Mouse (Mus musculus) CD4-positive helper T cell, adult 2 months (primary cell): Measurements from ENCODE around the gene Ppp1r14b.

Experiments
- DNase-seq: peaks from one replicate; pipeline ENCODE4 v3.0.0-alpha.2; 2012; ENCODE audit warnings: low read depth, missing footprints, low spot score

Ppp1r14b gene

DNA sequence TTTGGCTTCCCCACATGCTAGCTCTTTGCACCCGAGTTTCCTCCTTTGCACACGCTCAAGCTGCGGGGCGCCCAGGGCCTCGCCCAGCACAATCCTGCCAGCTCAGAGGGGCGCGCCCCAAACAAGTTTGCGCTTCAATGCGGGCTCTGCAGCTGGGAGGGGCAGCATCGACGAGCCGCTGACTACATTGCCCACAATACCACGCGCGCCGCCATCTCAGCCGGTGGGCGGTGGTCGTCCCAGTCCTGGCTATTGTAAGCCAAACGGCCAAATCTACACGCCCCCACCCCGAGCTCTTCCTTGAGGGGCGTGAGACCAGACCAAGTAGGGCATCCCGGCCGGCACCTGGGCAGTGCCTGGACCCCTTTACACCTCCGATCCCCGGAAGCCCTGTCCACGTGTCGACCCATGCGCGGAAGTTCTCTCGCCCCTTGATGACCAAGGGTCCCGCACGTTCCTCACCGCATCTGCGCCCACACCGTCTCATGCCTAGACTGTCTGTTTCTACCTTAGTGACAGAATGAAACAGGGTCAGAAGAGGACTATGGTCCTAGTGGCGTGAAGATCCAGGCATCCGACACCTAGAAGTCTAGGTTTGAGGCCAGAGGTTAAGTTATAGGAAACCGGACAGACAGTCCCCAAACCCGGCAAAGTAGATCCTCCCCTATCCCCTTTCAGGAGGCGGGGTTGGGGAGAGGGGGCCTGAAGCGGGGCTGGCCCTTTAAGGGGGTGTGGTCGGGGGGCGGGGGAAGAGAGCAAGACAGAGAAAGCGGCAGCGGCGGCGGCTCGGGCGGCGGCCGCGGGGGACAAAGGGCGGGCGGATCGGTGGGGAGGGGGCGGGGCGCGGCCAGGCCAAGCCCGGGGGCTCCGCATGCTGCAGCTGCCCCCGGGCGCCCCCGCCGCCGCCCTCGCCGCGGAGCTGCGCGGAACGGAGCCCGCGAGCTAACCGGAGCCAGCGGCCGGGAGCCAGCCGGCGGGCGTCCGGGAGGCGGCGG lies at the start of gene Ppp1r14b:
TSS of gene Ppp1r14b (plus strand) at position 758 of the 995 bp plus-strand sequence.
- DNase-seq: peak; percentile 83

DNA sequence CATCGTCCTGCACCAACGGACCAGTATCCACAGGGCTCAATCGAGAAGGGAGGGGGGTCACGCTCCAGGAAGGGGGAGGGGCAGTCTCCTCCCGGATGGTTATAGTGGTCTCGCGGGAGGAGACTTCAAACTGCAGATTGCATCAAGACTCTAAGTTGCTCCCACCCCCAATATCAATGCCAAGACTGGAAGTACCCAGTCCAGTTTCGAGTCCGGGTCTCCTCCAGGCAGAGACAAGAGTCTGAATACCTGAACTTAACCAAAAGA lies 49.5 kb upstream of the Ppp1r14b start, which contains the start of gene Catsperz:
TSS of gene Catsperz (minus strand) at position 74 of the 267 bp plus-strand sequence.
- no peak for DNase-seq

DNA sequence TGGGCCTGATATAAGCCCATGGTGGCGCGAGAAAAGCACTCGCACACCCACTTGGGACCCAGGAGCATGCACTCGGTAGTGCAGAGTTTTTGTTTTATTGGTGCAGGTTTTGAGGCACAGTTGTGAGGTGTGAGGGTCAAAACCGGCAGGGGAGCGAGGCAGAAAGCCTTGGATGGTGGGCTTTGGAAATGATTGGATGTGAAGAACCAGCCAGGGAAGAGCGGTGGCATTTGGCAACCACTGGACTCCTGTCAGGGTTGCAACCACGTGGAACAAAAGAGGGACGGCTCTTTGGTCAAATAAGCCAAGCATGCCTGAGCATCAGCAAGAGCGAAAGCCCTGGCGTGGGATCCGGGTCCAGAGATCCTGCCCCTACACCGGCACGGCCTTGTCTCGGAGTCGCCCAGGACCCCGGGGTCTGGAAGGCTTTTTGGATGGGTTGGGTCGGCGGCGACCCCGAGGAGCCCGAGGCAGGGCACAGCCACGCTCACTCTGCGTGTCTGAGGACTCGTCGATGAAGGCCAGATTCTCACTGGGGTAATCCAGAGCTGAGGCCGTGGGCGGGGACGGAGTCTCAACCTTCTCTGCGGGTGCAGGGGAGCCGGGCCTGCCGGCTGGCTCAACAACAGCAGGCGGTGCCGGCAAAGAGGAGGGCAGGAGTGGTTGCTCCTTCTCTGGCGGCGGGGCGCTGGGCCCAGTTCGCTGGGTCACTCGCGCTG lies 49.0 kb upstream of the Ppp1r14b start:
- no peak for DNase-seq

DNA sequence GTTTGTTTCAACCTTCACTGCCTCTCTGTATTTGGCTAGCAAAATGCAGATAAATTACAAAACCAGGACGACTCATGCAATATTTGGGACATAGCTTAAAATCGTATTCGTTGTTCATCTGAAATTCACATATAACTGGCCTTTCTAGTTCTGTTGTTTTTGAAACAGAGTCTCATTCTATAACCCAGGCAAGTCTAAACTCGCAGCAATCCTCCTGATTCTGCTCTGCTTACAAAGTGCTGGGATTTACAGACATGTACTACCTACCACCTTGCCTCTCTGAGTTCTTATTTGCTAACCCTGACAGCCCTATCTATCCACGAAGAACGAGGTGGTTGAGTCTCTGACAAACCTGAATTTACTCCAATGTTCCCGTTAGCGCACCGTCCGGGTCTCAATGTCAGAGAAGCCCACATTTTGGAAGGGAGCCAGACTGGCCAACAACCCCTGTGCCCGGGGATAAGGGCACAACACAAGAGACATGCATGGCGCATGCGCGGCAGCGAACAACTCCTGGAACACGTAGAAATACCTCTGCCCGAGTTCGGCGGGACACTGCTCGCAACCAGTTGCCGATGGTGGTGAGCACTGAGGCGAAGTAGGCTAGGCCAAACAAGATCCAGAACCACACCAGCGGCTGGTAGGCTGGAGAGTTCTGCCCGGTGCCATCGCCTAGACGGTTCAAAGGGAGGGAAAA lies 48.1 kb upstream of the Ppp1r14b start:
- peak; percentile 43 for DNase-seq

DNA sequence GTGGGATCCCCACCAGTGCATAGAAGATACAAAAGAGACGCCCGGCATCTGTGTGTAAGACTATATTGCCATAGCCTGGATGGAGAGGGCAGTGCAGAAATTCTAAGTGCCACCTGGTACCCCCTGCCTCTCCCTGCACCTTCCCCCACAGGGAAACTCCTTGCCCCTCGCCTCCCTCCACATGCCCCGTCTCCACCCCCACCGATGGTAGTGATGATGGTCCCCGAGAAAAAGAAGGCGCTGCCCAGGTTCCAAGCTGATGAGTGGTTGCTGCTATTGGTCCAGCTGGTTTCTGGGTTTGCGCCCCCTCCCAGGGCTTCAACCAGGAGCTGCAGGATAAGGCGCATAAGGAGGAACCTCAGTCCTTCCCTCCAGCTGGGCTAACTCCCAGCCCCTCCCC lies 46.7 kb upstream of the Ppp1r14b start:
- no peak for DNase-seq

DNA sequence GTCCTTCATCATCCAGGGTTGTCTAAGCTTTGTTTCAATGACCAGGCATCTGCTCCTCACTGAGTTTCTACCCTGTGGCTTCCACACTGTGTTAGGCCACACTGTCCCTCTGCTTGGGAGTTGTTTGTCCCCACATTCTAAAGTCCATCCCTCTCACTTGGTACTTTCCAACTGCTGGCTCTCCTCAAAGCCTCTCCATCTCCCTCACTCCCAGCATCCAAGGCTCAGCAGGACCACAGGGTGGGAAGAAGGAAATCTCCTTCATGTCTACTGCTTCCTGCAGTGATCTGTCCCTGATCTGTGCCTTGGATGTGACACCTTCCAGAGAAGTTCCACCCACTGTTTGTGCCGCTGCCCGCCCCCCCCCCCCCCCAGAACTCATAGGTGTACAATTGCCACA lies 43.8 kb upstream of the Ppp1r14b start:
- no peak for DNase-seq

DNA sequence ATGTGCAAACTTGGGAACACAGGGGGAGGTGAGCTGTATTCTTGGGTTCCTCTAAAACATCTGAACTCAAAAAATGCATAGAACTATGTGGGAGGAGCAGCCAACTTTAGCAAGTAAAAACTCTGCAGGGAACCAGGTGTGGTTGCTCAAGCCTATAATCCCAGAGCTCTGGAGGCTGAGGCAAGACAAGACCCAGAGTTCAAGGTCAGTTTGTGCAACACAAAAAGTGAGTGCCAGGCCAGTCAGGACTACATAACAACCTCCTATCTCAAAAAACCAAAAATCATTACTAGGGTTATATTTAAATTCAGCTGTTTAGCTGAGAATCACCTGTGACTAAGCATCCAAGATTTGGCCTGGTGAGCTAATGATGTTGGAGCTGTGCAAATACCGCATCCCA lies 42.8 kb upstream of the Ppp1r14b start:
- no peak for DNase-seq

DNA sequence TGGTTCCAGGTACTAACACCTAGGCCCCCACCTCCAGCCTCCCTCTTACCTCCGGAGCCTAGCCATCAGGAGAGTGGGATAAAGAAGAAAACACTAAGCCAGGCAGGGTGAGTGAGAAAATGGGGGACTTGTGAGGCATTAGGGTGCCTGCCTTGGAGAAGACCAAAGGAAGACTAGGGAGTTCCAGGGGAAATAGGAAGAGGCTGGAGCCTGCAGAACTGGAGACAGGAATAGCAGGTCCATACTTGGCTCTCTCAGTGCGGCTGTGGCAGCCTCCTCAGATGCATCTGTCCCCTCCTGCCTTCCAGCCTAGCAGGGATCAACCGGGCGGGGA lies 41.7 kb upstream of the Ppp1r14b start:
- no peak for DNase-seq

DNA sequence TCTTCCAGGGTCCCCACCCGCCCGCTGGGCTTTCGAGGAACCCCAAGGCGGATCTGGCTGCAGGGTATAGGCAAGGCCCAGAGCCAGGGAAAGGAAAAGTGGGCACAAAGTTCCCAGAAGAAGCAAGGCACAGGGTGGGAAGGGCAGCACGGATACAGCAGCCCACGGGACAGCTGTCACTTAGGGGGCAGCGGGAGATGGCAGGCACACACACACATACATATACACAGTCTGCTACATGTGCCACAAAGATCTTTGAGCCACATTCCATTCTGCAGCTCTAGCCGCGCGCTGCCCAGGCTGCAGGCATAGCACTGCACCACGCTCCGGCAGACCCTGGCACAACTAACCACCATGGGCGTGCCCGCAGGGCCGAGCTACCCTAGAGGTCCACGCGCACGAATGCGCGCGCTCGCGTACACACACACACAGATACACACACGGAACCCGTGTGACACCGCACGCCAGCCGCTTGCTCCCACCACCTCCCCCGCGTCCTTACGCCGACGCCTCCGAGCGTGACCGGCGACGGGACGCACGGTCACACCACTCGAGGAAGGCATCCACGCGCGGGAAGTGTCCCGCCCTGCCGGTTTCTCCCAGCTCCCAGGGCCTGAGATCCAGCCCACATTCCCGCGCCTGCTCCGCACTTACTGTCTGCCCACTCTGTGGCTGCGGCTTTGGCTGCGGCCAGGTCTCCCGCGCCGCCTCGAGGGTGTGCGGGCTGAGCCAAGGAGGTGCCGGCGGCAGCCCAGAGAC lies 41.2 kb upstream of the Ppp1r14b start:
- DNase-seq: peak; percentile 31

DNA sequence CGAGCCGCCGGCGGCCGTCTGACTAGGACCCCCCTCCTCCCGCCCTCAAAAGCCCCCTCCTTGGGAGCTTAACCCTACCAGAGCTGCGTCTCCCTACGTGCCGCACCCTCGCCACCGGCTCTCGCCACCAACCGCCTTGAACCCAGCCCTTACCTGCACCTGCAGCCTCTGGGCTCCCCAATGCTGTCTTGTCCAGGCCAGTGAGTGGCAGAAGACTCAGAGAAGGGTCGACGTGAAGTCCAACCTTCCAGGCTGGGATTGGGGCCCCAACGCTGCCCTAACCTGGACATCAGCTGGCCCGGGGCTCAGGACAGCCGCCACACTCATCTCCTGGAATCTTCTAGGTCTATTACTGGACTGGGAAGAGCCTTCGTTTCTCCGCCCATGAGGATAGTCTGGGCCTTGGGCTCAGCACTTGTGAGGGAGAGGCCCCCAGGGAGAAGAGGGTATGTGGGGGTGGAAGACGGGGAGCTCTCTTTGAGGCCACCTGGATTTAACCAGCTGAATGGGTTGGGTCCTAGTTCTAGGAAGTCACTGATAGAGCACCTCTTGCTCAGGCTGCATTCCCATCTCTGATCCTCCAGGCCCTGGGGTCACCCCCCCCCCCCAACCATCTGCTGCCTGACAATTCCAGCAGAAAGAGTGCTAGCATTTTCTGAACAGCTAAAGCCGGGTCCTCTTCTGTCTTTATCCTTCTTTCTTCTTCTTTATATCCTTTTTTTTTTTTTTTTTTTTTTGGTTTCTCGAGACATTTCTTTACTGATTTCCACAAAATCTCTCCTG lies 40.4 kb upstream of the Ppp1r14b start, which contains the start of gene Kcnk4:
TSS of gene Kcnk4 (minus strand) at position 321 of the 783 bp plus-strand sequence.
- no peak for DNase-seq

DNA sequence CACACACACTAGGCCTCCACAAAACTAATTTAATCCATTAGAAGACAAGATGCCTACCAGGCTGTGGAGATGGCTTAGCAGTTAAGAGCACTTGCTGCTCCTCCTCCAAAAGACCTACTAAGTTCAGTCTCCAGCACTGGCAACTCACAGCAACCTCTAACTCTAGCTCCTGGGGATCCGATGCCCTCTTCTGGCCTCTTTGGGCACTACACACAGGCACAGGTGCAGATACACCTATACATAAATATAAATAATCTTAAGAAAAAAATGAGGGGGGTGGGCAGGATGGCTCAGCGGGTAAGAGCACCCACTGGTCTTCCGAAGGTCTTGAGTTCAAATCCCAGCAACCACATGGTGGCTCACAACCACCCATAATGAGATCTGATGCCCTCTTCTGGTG lies 38.5 kb upstream of the Ppp1r14b start:
- DNase-seq: peak; percentile 43

DNA sequence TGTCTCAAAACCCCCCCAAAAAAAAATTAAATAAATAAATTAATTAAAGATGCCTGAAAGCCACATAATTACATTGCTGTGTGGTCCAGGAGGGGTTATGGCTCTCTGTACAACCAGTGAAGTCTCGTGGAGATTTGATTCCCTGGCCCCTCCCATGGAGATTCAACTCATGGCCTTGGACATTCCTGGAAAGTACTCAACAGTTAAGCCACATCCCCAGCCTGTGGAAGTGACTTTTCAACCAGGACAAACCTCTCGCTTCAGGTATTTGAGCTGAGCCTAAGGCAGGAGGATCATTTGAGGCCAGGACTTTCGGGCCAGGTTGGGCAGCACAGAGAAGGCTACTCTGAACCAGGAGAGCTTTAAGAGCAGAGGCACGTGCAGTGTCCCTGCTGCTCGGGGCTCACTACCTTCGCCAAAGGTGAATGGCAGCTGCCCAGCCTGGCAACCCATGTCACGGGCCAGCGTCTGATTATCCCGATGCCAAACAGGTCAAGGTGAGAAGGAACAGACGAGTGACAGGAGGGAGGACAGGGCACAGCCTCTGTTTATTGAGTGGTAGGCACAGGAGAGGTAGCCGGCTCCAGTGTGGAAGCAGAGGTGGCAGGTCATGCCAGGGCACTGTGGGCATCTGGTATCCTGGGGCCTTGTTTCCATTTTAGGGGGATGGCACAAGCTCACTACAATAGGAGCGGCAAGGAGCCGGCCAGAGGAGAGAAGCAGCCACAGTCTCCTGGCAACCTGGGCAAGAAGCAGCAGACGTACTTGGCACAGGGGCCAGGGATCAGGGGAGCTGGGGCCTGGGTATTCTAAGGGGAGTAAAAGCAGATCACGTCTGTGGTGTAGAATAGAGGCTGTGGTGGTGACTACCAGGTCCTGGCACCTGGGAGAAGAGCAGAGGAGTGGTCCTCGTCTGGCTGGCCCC lies 37.0 kb upstream of the Ppp1r14b start:
- no peak for DNase-seq

DNA sequence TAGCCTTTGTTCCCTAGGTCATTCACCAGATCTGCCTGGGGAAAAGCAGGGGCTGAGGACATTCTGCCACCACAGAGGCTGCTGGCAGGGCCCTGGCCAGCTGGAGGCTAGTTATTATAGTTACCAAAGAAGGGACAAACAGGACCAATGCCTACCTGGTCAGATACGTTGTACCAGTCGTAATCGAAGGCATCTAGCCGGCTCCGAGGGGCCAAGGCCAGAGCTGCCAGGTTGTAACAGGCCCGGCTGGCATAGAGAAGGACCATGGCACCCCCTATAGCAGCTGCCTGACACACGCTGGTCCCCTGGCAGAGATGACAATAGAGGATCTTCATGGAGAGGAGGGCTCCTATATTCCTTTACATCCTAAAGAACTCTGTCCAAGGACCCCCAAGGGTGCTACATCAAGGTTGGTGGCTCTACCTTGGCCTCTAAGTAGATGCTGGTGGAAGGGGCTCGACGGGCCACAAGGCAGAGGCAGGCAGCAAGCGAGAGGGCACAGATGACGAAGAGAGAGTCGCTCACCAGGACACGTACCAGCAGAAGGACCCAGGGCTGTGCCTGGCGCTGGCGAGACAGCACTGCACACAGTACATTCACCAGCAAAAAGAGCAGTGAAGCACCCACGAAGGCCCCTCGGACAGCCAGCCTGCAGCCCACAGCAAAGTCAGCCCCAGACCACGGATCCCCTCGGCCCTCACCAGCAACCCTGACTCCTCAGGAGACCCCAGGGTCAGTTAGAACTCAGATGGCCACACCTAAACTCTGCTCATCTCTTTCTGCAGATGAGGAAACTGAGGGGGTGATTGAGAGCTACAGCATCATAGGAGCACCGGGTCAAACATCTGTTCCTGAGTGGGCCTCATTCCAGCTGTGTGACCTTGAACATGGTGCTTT lies 35.4 kb upstream of the Ppp1r14b start:
- no peak for DNase-seq

DNA sequence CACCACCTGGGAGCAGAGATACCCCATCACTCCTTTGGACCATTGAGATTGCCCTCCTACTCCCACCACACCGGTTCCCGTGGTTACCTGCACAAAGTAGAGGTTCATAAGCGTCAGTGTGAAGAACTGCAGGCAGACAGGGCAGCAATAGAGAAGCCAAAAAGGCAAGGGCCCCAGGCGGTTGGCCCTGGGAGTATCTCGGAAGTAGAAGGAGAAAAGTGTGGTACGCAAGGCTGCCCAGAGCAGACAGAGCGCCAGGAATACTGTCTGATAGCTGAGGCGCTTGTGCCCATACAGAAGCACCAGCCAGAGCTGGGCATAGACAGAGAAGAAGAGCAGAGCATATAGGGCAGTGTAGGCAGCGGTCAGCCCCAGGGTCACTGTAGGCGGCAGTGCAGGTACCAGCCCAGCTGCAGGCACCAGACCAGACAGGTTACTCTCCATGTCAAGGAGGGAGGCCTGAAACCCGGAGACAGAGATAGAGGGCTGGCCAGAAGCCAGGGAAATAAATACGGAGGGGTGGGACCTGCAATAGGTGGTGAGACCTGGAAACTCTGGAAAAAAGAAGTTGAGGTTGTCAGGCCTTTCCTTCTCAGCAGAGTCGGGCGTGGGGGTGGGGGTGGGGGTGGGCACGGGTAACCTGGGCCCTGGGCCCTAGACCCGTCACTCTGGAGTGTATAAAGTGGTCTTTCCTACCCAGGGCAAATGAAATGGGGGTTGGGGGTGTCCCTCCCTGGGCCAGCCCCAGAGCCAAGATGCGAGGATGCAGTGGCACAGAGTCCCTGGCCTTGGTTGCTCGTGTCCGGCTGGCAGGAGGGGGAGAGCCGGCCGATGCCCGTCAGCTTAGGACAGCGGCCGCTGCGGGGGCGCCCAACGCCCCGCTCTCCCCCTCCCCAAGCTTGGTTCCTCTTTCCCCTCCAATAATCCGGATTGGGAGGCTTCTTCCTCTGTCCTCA lies 34.1 kb upstream of the Ppp1r14b start:
- no peak for DNase-seq

DNA sequence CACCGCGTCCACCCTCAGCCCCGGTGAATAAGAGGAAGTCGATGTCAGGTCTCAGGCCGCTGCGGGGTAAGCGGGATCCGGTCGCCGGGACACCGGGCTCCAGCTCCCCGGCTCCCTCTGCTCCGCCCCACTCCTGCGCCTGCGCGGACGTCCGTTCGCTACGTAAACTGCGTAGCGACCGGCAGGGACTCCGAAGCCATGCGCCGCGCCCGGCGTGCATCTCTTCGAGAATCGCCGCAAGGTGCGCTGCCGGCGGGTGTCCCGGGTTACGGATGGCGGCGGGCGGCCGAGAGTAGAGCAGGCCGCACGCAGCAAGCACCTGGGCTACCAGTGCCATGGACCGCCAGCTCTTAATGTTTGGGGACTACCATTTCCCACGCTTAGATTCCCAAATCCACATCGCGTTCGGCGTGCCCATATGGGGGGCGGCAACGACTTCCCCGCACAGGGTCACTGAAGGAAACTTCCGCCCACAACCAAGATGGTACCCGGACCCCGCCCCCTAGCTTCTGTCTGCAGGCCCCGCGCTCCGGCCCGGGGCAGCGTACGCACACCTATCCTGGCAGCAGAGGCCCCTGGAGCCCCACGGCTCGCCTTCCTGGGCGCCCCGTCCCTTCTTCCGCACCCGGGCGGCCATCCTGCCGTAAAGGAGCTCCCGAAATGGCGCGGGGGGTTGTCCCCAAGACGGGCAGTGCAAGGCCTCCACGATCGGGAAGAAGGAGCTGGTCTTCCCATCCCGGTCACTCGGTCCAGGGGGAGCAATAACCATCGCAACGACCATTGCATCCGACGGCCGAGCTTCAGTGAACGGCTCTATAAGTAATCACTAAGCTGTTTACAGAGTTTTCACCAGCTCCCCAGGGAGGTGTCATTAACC lies 33.2 kb upstream of the Ppp1r14b start, which contains the start of gene Bad:
TSS of gene Bad (plus strand) at position 490 of the 877 bp plus-strand sequence.
- peak; percentile 94 for DNase-seq

DNA sequence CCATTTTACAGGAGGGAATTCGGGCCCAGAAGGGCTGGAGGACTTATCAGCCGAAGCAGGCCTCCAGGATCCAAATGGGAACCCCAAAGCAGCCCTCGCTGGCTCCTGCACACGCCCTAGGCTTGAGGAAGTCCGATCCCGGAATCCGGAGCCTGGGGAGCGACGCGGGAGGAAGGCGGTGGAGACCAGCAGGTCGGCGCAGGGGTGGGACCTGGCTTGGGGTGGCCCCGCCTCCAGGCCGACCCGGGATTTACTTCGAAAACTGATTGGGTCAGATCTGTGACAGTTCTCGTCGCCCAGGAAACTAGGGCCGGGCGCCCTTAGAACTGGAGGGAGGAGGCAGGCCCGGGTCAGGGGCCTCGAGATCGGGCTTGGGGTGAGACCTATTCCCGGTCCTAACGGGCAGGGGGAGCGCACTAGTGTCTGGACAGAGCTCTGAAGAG lies 32.5 kb upstream of the Ppp1r14b start, which contains the start of gene Gpr137:
TSS of gene Gpr137 (minus strand) at position 232 of the 443 bp plus-strand sequence.
- peak; percentile 92 for DNase-seq
